Mouse (Mus musculus): ENCODE measurements around the gene Adam12. TPM values are rescaled to one million over a fixed set of nuclear protein-coding genes. Genes with fewer than 3 reads are reported as not detected.

Adam12 gene
- polyA plus RNA-seq, 1 experiment = not detected

GRCm38 (mm10) chr7:134085396-134085795, 146.6 kb downstream of the Adam12 start:
- H3K4me3 ChIP-seq (ENCODE audit: insufficient read depth, low read depth, low read length) = no peak overlapping the region
- no peak overlapping the region for H3K27ac ChIP-seq (ENCODE audit: insufficient read depth, low read depth, low read length)
- 91% methylated on average over 2 of the region's 2 CpGs for WGBS
- H3K4me1 ChIP-seq (ENCODE audit: control insufficient read depth, insufficient read depth, low read length) = peaks cover under 1% of the 10 kb centered on the region
- TF ChIP-seq POLR2A (IDR thresholded peaks at IDR 0.05; ENCODE audit: insufficient read depth, low read depth, low read length) (no peak), CTCF (IDR thresholded peaks at IDR 0.05; ENCODE audit: insufficient read depth, low read depth, low read length) (no peak)

DNA sequence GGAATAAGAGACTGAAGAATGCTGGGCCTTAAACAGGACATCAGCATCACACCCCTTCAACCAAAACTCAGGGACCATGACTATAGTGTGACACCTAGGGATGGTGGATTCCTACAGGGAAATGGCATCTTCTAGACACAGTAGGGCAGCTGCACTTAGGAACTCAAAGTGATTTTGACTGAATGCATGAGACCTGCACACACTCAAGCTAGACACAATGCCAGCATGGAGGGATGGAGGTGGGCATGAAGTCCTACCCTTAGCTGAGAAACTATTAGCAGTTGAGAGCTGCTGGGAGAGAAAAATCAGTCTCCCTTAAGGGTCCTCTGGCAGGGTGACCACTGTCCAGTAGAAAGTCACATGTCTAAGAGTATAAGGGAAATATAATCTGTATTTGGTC, 147.0 kb downstream of the Adam12 start:
- H3K4me1 ChIP-seq (ENCODE audit: control insufficient read depth, insufficient read depth, low read length) = peaks cover 5% of the 10 kb centered on the region
- H3K27ac ChIP-seq (ENCODE audit: insufficient read depth, low read depth, low read length) = no peak overlapping the region
- H3K4me3 ChIP-seq (ENCODE audit: insufficient read depth, low read depth, low read length) = no peak overlapping the region
- TF ChIP-seq POLR2A (IDR thresholded peaks at IDR 0.05; ENCODE audit: insufficient read depth, low read depth, low read length) (no peak), CTCF (IDR thresholded peaks at IDR 0.05; ENCODE audit: insufficient read depth, low read depth, low read length) (no peak)

- peaks cover 8% of the 10 kb centered on the region for H3K4me1 ChIP-seq (ENCODE audit: control insufficient read depth, insufficient read depth, low read length)
- TF ChIP-seq CTCF (IDR thresholded peaks at IDR 0.05; ENCODE audit: insufficient read depth, low read depth, low read length) (no peak), POLR2A (IDR thresholded peaks at IDR 0.05; ENCODE audit: insufficient read depth, low read depth, low read length) (no peak)
- H3K4me3 ChIP-seq (ENCODE audit: insufficient read depth, low read depth, low read length) = no peak overlapping the region
- H3K27ac ChIP-seq (ENCODE audit: insufficient read depth, low read depth, low read length) = no peak overlapping the region
- WGBS = 95% methylated on average over 8 of the region's 8 CpGs
Measured at GRCm38 (mm10) chr7:134081307-134082072, 150.5 kb downstream of the Adam12 start.

GRCm38 (mm10) chr7:134079980-134080725, 151.8 kb downstream of the Adam12 start:
- 89% methylated on average over 17 of the region's 17 CpGs for WGBS
- H3K27ac ChIP-seq (ENCODE audit: insufficient read depth, low read depth, low read length) = no peak overlapping the region
- TF ChIP-seq POLR2A (IDR thresholded peaks at IDR 0.05; ENCODE audit: insufficient read depth, low read depth, low read length) (no peak), CTCF (IDR thresholded peaks at IDR 0.05; ENCODE audit: insufficient read depth, low read depth, low read length) (no peak)
- H3K4me1 ChIP-seq (ENCODE audit: control insufficient read depth, insufficient read depth, low read length) = peaks cover 8% of the 10 kb centered on the region
- H3K4me3 ChIP-seq (ENCODE audit: insufficient read depth, low read depth, low read length) = no peak overlapping the region

DNA sequence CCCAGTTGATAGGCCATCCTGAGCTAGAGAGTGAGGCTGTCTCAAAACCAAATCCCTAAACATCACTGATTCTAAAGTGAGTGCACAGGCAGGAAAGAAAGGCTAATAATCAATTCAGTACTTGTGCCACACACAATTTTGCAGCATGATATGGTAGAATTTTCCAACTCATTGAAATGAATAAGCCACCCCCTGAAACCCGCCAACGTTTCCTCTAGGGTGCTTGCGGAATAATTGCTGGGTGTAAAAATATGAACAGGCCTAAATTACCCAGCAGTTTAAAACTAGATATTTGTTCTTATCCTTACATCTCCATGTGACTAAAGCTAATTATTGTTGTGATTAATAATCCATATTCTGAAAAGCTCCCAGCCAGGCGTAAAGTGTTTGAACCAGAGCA, 154.3 kb downstream of the Adam12 start:
- peaks cover 8% of the 10 kb centered on the region for H3K4me1 ChIP-seq (ENCODE audit: control insufficient read depth, insufficient read depth, low read length)
- TF ChIP-seq POLR2A (IDR thresholded peaks at IDR 0.05; ENCODE audit: insufficient read depth, low read depth, low read length) (no peak), CTCF (IDR thresholded peaks at IDR 0.05; ENCODE audit: insufficient read depth, low read depth, low read length) (no peak)
- no peak overlapping the region for H3K27ac ChIP-seq (ENCODE audit: insufficient read depth, low read depth, low read length)
- WGBS = 49% methylated on average over 4 of the region's 4 CpGs
- H3K4me3 ChIP-seq (ENCODE audit: insufficient read depth, low read depth, low read length) = no peak overlapping the region

GRCm38 (mm10) chr7:134073011-134073410, 158.9 kb downstream of the Adam12 start:
- no peak overlapping the region for H3K4me3 ChIP-seq (ENCODE audit: insufficient read depth, low read depth, low read length)
- H3K27ac ChIP-seq (ENCODE audit: insufficient read depth, low read depth, low read length) = no peak overlapping the region
- H3K4me1 ChIP-seq (ENCODE audit: control insufficient read depth, insufficient read depth, low read length) = peaks cover 2% of the 10 kb centered on the region; the same call in 1 of the 2 replicates
- 91% methylated on average over 5 of the region's 5 CpGs for WGBS
- TF ChIP-seq POLR2A (IDR thresholded peaks at IDR 0.05; ENCODE audit: insufficient read depth, low read depth, low read length) (no peak), CTCF (IDR thresholded peaks at IDR 0.05; ENCODE audit: insufficient read depth, low read depth, low read length) (no peak)

DNA sequence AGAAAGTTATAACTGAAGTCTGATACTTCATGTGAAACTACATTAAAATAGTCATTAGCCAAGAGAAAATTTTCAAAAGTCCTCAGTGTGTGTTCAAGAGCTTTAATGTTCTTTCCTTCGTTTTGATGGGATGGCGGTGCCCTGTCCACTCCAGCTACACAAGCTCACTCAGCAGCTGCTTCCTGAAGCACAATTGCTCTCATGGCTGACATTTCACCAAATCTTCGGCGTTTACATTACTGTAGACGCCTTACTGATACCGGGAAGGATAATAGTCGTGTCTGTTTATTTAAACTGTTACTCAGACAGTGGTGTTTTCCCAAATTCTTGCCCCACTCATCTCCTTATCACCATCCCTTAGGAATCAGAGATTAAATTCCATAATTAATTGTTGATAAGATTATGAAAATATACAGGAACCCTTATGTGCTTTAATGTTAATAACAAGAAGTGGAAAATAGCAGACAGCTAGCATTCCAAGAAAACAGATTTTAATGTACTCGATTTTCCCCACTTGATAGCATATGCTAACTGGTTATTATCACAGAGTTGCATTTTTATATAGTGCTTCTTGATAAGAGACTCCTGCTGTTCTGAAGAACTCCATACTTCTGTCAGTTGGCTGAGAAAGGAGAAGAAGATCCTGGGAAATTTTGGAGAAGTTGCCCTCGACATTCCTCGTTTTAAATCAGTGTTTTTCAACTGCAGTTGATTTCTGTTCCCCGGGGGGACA, 160.6 kb downstream of the Adam12 start:
- WGBS = 78% methylated on average over 11 of the region's 11 CpGs
- H3K4me1 ChIP-seq (ENCODE audit: control insufficient read depth, insufficient read depth, low read length) = no peaks in the 10 kb centered on the region
- TF ChIP-seq CTCF (IDR thresholded peaks at IDR 0.05; ENCODE audit: insufficient read depth, low read depth, low read length) (no peak), POLR2A (IDR thresholded peaks at IDR 0.05; ENCODE audit: insufficient read depth, low read depth, low read length) (no peak)
- no peak overlapping the region for H3K27ac ChIP-seq (ENCODE audit: insufficient read depth, low read depth, low read length)
- H3K4me3 ChIP-seq (ENCODE audit: insufficient read depth, low read depth, low read length) = no peak overlapping the region

DNA sequence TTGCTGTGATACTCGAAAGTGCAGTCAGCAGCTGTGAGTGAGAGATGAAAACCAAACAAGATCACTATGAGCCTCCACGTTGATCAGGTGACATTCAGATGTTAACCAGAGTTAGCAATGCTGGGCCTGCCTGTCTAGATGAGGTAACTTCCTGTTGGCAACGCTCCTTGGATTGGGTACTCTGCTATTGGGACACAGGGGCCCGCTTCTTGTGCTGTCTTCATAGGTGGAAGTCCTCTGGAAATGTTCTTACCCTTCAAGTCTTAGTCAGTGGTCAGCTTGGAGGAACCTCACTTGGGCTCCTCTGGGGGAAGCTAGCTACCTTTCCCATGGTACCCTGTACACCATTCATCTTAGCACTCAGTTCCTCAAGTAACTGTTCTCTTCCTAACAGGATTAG, 169.3 kb downstream of the Adam12 start:
- TF ChIP-seq POLR2A (IDR thresholded peaks at IDR 0.05; ENCODE audit: insufficient read depth, low read depth, low read length) (no peak), CTCF (IDR thresholded peaks at IDR 0.05; ENCODE audit: insufficient read depth, low read depth, low read length) (no peak)
- 88% methylated on average over 4 of the region's 4 CpGs for WGBS
- Histone ChIP-seq H3K4me3 (ENCODE audit: insufficient read depth, low read depth, low read length) (no peak overlapping the region), H3K27ac (ENCODE audit: insufficient read depth, low read depth, low read length) (no peak overlapping the region), H3K4me1 (ENCODE audit: control insufficient read depth, insufficient read depth, low read length) (no peaks in the 10 kb centered on the region)

- 76% methylated on average over 2 of the region's 2 CpGs for WGBS
- Histone ChIP-seq H3K27ac (ENCODE audit: insufficient read depth, low read depth, low read length) (no peak overlapping the region), H3K4me3 (ENCODE audit: insufficient read depth, low read depth, low read length) (no peak overlapping the region), H3K4me1 (ENCODE audit: control insufficient read depth, insufficient read depth, low read length) (no peaks in the 10 kb centered on the region)
- no peak for TF ChIP-seq POLR2A (IDR thresholded peaks at IDR 0.05; ENCODE audit: insufficient read depth, low read depth, low read length)
- TF ChIP-seq CTCF (IDR thresholded peaks at IDR 0.05; ENCODE audit: insufficient read depth, low read depth, low read length) = no peak
Measured at GRCm38 (mm10) chr7:134052486-134052885, 179.5 kb downstream of the Adam12 start.

All from olfactory bulb, adult 2 months (tissue).